Mouse (Mus musculus) heart, adult 8-10 months (tissue): Measurements from ENCODE around the gene Slc39a9. TPM values are rescaled to one million over a fixed set of nuclear protein-coding genes. Genes with fewer than 3 reads are reported as not detected.
A peak's percentile ranks its signal among the peaks of the same experiment; 100 is the strongest.

Experiments
- DNase-seq: peaks from one replicate; pipeline ENCODE4 v3.0.0; 2022; ENCODE audit warnings: low spot score
- total RNA-seq, 4 experiments: library from RNA; stranded (reverse); gene quantifications; 2 replicates each; pipeline ENCODE4 v1.2.4; 2022

Gene Slc39a9
- total RNA-seq, 4 experiments from 2014 or later = 13.7 to 17.9 (median 14.7) TPM

DNA sequence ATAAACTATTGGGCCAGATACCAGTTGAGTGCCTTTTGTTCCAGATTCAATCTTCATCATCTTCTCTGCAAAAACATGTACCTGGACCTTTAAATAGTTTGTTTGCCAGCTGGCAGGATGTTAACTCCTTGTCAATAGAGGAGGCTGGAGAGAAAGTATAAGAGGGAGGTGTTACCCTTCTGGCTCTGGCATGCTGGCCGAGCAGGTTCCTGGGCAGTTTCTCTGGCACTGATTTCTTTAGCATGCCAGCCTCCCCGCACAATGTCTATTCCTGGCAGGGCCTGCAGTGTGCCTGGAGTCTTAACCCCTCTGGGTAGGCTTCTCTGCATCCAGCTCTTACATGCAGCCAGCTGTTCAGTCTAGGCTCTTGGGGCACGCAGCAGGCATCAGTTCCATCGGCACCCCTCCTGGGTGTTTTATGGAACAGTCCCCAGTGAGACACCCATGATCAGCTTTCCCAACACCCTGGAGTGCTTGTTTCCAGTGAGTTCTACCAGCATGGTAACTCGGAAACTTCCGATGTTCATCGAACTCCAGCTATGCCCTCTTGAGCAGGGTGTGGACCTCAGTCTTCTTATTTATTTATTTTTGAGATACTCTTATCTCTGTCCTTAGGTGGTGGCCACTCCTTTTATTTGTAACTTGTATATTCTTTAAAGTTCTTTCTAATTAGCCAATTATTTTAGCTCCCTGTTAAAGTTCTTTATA lies 10.4 kb downstream of the Slc39a9 start:
- DNase-seq = peak; percentile 35

DNA sequence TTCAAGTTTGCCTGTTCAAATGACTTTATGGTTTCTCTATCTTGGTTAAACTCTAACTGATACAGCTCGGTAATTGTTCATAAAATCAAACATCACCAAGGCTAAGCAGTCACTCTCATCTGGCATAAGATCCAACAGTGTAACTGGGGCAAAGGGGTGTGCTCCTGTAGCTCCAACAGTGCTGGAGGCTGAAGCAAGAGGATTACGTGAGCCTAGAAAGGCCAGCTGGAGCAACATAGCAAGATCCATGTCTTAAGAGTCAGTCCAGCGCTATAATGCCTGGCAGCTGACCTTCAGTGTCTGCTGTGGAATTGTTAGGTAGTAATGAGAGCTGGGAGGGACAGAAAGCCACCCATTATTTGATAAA lies 11.0 kb downstream of the Slc39a9 start:
- peak; percentile 9 for DNase-seq

DNA sequence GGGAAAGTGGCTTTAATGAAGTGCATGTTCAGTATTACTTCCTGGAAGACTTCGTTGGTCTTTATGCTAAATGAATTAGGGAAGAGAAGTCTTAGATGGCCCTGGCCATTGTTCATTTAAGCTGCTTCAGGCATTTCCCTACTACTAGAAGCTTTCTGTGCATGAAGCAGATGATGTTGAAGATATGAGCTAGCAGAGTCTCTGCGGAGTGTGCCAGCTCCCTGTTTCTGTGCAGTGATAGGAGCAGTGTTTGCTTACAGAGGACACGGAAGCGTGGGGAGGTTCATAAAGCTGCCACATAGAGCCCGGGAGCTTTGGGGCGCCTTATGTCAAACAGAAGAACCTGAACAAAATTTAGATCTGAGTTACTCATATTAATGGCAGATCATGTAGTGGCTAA lies 15.0 kb downstream of the Slc39a9 start:
- DNase-seq = no peak

DNA sequence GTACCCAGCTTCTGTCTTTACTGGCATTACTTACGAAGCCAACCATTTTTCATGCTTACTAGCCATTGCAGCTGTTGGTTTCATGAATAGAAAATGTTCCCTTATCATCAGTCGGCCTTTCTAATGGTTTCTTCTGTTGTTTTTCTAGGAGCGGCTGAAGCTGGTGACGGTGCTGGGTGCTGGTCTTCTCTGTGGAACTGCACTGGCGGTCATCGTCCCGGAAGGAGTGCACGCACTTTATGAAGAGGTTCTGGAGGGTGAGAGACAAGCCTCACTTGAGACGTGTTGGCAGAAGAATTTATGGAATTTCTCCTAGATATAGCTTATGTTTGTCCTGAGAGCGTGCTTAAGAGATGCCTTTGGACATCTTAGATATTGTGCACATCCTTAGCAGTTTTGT lies 18.6 kb downstream of the Slc39a9 start:
- DNase-seq = no peak

DNA sequence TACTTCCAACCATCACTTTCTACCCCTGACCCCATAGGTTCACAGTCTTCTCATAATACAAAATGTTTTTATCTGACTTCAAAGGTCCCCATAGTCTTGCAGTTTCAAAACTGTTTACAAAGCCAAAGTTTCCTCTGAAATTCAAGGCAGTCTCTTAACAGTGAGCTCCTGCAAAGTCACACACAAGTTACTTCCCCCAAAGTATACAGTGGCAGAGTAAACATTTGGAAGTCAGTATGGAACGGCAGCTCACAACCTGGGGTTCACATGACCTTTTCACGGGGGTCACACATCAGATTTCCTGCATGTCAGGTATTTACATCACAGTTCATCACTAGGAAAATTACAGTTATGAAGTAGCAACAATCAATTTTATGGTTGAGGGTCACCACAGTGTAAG lies 20.3 kb downstream of the Slc39a9 start:
- no peak for DNase-seq

DNA sequence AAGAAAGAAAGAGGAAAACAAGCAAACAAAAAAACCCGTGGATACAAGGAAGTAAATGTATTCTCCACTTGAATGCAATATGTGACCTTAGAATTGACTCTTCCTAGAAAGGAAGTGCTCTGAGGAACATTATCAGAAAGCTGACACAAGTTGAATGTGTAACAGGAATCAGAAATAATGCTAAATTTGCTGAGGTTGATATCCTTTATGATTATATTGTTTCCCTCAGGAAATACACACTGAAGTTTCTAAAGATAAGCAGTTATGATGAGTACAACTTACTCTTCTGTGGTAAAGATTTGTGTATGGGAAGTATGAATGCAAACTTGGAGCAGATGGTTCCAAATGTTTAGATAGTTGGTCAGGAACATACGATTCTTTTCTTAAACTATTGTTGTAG lies 24.7 kb downstream of the Slc39a9 start:
- no peak for DNase-seq

DNA sequence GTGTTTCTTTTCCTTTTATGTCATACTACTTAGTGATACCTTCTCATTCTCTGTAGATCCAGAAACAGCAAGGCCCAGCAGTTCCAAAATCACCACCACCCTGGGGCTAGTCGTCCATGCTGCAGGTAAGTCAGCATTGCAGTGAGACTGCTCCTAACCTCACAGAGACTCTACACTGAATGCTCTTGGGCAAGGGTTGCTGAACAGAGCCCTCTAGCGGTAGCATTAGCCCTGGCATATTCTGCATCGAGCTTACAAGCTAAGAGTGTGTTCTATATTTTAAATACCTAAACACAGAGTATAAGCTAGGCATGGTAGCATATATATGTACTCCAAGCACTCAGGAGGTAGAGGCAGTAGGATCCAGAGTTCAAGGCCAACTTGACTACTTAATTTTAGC lies 29.5 kb downstream of the Slc39a9 start:
- peak; percentile 37 for DNase-seq

DNA sequence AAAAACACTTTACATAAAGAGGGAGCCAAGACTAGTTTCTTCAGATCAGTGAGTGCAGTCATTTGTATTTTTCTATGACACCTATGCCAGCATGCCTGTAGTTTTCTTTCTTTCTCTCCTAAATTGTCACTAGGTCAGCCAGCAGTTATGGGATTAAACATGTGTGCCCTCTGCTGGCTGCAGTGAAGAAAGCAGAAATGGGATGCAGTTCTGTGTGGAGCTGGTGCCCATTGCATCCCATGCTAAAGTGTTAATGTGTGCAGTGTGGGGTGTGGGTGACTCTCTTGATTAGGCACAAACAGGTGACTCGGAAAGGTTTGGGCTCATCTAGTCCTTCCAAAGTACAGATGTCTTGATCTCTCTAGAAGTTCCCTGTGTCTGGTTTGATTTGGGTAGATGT lies 37.7 kb downstream of the Slc39a9 start:
- no peak for DNase-seq

DNA sequence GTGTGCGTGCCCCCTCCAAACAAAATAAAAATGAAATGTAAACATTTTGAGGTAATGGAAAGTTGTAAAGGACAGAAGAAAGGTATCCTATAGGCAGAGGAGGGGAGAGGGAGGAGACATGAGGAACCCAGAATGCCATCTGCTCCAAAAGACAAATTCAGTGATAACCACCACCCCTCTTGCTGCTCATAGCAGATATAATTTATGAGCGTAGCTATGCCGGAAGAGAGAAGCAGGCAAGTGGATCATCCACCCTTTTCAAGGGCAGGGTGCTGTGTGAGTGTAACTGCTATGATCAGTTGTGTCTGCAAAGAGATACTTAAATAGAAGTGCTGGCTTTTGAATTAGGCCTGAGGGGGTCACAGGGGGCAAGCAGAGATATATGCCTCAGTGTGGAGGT lies 39.9 kb downstream of the Slc39a9 start:
- no peak for DNase-seq

DNA sequence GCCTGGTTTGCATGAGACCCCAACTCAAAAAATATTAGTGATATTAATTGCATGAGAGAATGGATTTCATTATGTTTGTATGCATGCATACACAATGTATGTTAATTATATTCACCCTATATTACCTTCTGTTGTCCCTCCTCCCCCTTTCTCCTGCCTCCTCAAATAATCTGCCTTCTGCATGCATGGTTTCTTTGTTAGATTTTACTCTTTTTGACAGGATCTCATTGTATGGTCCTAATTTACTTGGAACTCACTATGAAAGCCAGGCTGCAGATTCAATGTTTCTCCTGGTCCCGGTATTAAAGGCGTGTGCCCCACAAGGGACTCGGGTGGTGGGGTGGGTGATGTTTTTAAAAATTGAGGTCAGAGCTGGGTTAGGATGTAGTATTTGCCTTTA lies 40.6 kb downstream of the Slc39a9 start:
- DNase-seq = no peak

DNA sequence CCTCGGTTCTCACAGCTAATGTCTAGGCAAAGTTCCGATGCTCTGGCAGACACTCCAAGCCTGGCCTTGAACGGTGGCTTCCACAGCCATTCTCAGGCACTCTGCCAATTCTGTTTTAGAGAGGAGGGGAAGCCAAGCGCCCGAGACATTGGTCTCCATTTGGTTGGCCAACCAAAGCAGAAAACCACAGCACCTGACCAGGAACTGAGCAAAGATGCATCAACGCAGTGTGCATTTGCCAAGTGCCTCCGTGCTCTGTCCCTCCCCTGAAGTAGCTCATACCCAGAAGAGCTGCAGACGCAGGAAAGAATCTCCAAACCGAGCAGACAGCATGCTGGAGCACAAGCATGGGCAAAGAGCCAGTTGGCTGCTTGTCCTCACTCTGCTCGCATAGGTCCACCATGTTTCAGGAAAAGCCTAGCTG lies 44.1 kb downstream of the Slc39a9 start:
- DNase-seq = peak; percentile 16

DNA sequence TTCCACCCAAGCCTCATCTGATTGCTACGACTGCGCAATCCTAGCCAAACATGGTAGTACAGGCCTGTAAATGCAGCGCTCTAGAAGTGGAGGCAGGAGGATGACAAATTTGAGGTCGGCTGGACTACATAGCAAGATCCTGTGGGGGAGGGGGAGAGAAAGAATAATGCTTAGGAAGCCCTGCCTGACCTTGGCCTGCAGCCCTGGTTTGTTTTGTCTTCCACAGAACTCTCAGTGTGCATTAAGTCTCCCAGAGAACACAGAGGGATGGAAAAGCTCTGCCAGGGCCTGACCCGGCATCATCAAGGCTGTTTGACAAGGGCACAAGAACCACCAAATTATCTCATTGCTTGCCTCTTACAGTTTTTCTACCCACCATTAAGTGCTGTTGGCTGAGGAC lies 46.0 kb downstream of the Slc39a9 start:
- no peak for DNase-seq

DNA sequence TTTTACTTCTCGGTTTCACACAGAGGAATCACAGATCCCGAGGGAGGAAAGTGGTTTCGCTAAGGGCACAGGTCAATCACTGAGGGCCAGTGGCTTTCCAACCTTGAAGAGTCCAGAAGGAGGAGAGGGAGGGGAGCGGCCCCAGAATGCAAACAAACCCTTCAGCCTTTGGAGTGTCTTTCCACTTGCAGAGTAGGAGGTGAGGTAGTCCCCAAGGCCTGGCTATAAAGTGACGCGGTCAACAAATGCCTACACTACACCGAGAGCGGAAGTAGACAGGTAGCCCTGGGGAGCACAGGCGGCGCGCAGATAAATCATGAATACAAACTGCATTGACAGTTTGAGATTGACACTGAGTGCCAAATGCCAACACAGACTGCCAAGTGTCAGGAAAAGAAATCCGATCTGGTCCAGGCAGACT lies 48.0 kb downstream of the Slc39a9 start:
- no peak for DNase-seq

DNA sequence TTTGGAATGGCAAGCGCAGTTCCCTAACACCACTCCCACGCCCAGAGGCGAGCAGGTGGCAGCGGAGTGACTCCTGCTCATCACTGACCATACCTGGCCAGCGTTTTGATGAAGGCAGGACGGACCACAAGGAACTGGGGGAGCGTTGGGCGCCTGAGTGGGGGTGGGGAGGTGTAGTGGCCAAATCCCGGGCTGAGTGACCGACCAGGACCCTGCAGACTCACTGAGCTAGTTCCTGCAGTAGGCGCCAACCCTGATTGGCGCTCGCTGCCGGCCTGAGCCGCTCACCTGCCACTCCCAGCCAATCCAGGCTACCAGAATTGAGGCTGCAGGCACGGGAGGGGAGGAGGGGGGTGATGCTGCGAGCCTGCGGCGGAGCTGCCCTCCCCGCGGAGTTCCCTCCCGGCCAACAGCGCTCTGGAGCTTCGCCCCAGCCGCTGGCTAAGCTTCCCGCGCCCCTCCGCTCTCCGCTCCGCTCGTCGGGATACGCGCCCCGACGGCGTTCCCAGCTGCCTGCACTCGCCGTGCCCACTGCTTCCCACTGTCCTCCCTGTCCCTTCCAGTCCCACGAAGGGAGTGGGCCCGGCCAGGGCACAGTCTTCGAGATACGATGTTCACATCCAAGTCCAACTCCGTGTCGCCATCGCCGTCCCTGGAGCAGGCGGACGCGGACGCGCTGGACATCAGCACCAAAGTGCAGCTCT lies 48.7 kb downstream of the Slc39a9 start, which contains the start of gene Plekhd1:
TSS of gene Plekhd1 (plus strand) at position 323 of the 704 bp plus-strand sequence.
- DNase-seq = no peak

DNA sequence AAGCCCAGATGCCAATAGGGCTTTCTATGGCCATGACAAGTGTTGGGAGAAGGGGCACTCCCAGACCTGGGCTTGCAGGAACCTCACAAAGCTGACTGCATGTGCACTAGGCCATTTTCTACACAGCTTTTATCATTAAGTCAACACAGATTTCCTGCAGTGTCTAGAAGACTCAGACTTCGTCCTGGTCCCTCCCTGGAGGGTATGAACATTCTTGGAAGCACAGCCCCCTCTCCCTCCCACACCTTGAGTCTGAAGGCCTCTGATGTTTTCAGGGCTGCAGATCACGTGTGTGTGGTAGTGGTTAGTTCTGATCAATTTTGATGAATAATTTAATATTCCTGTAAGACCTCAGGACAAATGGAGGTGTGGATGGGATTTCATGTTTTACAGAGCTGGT lies 50.0 kb downstream of the Slc39a9 start:
- no peak for DNase-seq

DNA sequence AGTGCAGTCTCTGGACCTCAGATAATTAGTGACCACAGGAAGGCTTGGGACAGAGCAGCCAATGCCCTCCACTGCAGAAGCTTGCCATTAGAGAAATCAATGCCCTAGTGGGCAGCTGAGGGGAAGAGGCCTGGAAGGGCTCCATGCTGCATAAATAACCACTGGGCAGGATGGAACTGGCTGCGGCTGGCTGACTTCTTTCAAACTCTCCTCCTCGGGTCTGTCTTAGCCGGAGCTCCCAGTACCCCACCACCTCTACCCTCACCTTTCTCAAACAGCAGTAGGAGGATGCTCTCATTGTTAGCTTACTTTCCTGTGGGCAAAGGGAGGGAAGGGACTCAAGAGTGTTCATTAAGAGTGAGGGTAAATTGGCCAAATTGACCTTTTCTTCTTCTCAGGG lies 51.3 kb downstream of the Slc39a9 start:
- DNase-seq = no peak

DNA sequence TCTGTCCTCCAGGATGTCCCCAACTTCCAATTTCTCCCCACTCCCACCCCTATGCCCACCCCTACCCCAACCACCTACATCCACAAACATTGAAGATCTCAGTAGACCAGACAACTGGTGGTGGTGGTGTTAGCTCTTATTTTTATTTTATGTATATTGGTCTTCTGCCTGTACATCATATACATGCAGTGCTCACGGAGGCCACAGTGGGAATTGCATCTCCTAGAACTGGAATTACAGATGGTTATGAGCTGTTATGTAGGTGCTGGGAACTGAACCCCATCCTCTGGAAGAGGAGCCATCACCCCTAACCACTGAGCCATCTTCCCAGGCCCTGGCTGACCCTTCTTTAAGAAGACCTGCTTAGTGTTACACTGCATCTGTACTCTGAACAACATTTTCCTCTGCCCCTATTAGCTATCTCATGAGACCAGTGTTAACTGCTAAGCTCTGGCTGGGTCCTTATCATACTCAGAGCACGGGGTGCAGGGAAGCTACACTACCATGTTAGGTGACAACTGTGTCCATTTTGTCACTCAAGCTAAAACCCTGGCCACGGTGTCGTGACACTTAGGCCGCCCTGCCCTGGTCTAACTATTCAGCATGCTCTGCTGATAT lies 55.0 kb downstream of the Slc39a9 start:
- no peak for DNase-seq

DNA sequence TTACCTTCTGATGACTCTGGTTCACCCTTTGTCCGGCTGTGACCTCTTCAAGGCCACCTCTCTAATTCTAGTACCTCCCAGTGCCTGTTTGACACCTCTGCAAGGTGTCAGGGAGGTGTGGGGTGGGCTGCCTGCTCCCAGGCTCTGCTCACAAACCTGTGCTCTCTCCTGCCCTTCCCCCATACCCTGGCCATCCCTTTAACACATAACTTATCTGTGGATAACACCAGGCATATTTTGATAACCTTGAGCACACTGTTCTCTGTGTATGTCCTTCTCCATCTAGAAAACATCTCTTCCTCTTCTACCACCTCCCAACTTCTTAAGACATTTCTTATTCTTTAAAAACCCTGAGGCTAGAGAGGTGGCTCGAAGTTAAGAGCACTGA lies 55.5 kb downstream of the Slc39a9 start:
- DNase-seq = no peak

DNA sequence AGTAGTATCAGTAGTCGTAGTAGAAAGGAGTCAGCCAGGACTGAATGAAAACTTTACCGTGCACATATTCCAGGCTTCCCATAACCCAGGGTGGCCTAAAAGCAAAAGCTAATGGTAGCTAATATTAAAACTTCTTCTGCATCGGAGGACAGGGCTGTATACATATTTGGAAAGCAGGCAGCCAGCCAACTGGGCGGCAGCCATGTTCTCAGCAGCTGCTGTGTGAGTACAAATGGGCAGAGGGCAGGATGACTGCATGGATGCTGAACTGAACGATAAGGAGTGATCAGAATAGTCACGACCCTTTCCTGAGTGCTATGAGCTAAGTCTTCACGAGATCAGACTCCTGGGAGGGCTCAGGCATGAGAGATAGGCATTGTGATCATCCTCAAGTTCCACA lies 57.6 kb downstream of the Slc39a9 start:
- DNase-seq = no peak

DNA sequence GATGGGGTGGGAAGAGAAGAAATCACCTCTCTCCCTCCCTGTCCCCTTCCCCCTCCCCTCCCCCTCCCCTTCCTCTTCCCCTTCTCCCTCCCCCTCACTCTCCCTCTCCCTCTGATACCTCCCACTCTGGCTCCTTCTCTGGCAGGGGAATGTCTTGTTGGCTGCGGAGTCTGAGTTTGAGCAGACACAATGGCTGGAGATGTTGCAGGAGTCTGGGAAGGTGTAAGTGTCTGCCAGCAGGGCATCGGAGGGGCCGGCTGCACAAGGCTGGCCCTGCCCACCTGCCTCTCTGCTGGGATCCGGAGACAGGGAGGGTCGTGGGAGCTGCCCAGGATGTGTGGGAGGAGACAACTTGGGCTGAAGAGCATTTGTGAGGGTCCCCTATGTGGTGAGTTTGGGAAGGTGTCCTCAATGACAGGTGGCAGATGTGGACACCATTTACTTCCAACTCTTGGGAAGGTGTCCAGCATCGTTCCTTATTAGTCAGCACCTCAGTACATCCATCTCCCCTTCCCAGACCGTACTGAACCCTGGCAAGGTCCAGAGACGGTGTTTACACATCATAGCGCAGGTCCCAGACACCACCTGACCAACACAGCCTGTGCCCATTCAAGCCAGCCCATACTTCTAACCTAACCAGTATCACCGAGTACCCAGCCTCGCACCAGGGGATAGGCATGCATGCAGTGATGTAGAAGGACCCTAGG lies 62.7 kb downstream of the Slc39a9 start:
- no peak for DNase-seq

DNA sequence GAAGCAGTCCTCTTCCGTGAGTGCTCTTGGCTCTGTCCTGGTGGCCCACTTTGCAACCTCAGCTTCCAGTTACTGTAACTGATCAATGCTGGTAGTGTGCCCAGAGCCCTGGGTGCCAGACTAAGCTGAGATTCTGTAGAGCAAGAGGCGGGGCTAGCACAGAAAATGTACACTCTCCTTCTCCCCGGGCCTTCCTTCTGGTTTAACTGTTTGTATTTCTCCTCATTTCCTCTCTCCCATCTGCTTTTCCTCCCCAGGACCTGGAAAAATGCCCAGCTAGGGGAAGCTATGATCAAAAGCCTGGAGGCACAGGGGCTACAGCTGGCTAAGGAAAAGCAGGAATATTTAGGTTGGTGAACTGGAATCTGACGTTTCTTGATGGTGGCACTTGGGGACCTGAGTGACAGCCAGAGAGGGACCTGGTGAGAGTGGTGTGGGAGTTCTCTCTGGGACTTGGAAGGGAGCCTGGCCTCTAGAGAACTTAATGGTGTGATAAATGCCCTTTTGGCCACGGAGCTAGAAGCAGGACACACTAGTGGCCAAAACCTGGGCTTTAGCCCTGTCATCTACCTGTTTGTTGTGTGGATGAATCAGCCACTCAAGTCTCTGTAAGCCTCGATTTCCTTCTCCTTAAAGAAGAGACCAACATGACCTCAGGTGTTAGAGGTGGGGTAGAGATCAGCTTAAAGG lies 63.4 kb downstream of the Slc39a9 start:
- no peak for DNase-seq

DNA sequence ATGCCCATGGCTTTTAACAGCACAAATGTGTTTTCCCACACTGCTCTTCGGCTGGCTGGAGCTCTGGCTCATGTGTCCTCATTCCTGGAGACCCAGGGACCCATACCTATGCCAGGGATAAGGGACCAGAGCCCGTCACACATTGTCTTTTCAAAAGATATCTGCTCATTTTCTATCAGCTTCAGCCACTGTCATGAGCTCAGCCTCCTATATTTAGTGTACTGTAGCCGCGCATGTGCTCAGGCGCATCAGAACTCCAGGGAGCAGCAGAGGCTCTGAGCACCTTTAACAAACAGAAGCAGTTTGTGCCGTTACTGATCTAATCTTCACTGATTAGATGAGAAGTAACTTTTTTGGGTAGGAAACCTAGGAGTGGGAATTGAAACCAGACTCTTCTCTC lies 72.2 kb downstream of the Slc39a9 start:
- DNase-seq = no peak
